Mouse (Mus musculus): ENCODE measurements at regions not wholly inside any gene's neighbourhood (a gene's known extent, or its start where the extent isn't known, plus 50 kb on each side); places are given as distances from the start of the nearest gene placed in this dataset.

- no peak for DNase-seq
- no peaks in the 10 kb centered on the region for H3K4me1 ChIP-seq (ENCODE audit: control insufficient read depth, insufficient read depth, low read length)
- WGBS, result 72% methylated on average over 8 of the region's 8 CpGs
Measured at GRCm38 (mm10) chr2:172674641-172675040, 125.2 kb downstream of the Tfap2c start.

GRCm38 (mm10) chr2:172675081-172675480 is 125.7 kb downstream of the Tfap2c start:
- Histone ChIP-seq H3K4me1 (ENCODE audit: control insufficient read depth, insufficient read depth, low read length) (no peaks in the 10 kb centered on the region), H3K4me3 (no peak overlapping the region), H3K9ac (ENCODE audit: low read depth, low read length) (no peak overlapping the region), H3K36me3 (ENCODE audit: control insufficient read depth, insufficient read depth, low read length) (no peaks in the 10 kb centered on the region), H3K79me2 (replicated peaks; ENCODE audit: control insufficient read depth, insufficient read depth, low read length) (no peaks in the 10 kb centered on the region), H3K27me3 (ENCODE audit: control insufficient read depth, insufficient read depth, low read length) (no peaks in the 10 kb centered on the region), H3K27ac (no peak overlapping the region)
- WGBS, result 51% methylated on average over 15 of the region's 15 CpGs
- TF ChIP-seq CTCF (IDR thresholded peaks at IDR 0.05) (no peak), EP300 (IDR thresholded peaks at IDR 0.05; ENCODE audit: insufficient read depth, low read depth, low read length) (no peak), POLR2A (IDR thresholded peaks at IDR 0.05; ENCODE audit: insufficient read depth, low read depth, low read length) (no peak)
- DNase-seq, result no peak
- intact Hi-C loops (cut with DNase I), result no loop called here

More at GRCm38 (mm10) chr2:172674641-172675040, 125.2 kb downstream of the Tfap2c start:
- Histone ChIP-seq H3K36me3 (ENCODE audit: control insufficient read depth, insufficient read depth, low read length) (no peaks in the 10 kb centered on the region), H3K27ac (no peak overlapping the region), H3K27me3 (ENCODE audit: control insufficient read depth, insufficient read depth, low read length) (no peaks in the 10 kb centered on the region), H3K79me2 (replicated peaks; ENCODE audit: control insufficient read depth, insufficient read depth, low read length) (no peaks in the 10 kb centered on the region), H3K9ac (ENCODE audit: low read depth, low read length) (no peak overlapping the region), H3K4me3 (no peak overlapping the region)
- TF ChIP-seq POLR2A (IDR thresholded peaks at IDR 0.05; ENCODE audit: insufficient read depth, low read depth, low read length) (no peak), EP300 (IDR thresholded peaks at IDR 0.05; ENCODE audit: insufficient read depth, low read depth, low read length) (no peak), CTCF (IDR thresholded peaks at IDR 0.05) (no peak)
- intact Hi-C loops (cut with DNase I), result no loop called here

GRCm38 (mm10) chr2:172690196-172690595 is 140.8 kb downstream of the Tfap2c start:
- no peaks in the 10 kb centered on the region for H3K36me3 ChIP-seq (ENCODE audit: control insufficient read depth, insufficient read depth, low read length)
- H3K27ac ChIP-seq, result no peak overlapping the region
- H3K79me2 ChIP-seq (replicated peaks; ENCODE audit: control insufficient read depth, insufficient read depth, low read length), result no peaks in the 10 kb centered on the region
- DNase-seq, result no peak
- no peaks in the 10 kb centered on the region for H3K4me1 ChIP-seq (ENCODE audit: control insufficient read depth, insufficient read depth, low read length)
- 66% methylated on average over 1 of the region's 1 CpGs for WGBS
- no peak overlapping the region for H3K9ac ChIP-seq (ENCODE audit: low read depth, low read length)
- H3K27me3 ChIP-seq (ENCODE audit: control insufficient read depth, insufficient read depth, low read length), result no peaks in the 10 kb centered on the region
- intact Hi-C loops (cut with DNase I), result no loop called here
- H3K4me3 ChIP-seq, result no peak overlapping the region
- TF ChIP-seq CTCF (IDR thresholded peaks at IDR 0.05), result no peak
- TF ChIP-seq EP300 (IDR thresholded peaks at IDR 0.05; ENCODE audit: insufficient read depth, low read depth, low read length), result no peak
- no peak for TF ChIP-seq POLR2A (IDR thresholded peaks at IDR 0.05; ENCODE audit: insufficient read depth, low read depth, low read length)

- no peaks in the 10 kb centered on the region for H3K36me3 ChIP-seq (ENCODE audit: control insufficient read depth, insufficient read depth, low read length)
- WGBS, result 80% methylated on average over 9 of the region's 9 CpGs
- H3K9ac ChIP-seq (ENCODE audit: low read depth, low read length), result no peak overlapping the region
- no peak overlapping the region for H3K27ac ChIP-seq
- no peak overlapping the region for H3K4me3 ChIP-seq
- intact Hi-C loops (cut with DNase I), result no loop called here
- no peaks in the 10 kb centered on the region for H3K27me3 ChIP-seq (ENCODE audit: control insufficient read depth, insufficient read depth, low read length)
- H3K4me1 ChIP-seq (ENCODE audit: control insufficient read depth, insufficient read depth, low read length), result no peaks in the 10 kb centered on the region
- TF ChIP-seq POLR2A (IDR thresholded peaks at IDR 0.05; ENCODE audit: insufficient read depth, low read depth, low read length) (no peak), CTCF (IDR thresholded peaks at IDR 0.05) (no peak), EP300 (IDR thresholded peaks at IDR 0.05; ENCODE audit: insufficient read depth, low read depth, low read length) (no peak)
- H3K79me2 ChIP-seq (replicated peaks; ENCODE audit: control insufficient read depth, insufficient read depth, low read length), result no peaks in the 10 kb centered on the region
- DNase-seq, result no peak
Measured at GRCm38 (mm10) chr2:172690931-172691651, 141.7 kb downstream of the Tfap2c start.

GRCm38 (mm10) chr2:172698961-172699360 is 149.6 kb downstream of the Tfap2c start:
- no peaks in the 10 kb centered on the region for H3K36me3 ChIP-seq (ENCODE audit: control insufficient read depth, insufficient read depth, low read length)
- DNase-seq, result no peak
- no peaks in the 10 kb centered on the region for H3K4me1 ChIP-seq (ENCODE audit: control insufficient read depth, insufficient read depth, low read length)
- H3K9ac ChIP-seq (ENCODE audit: low read depth, low read length), result no peak overlapping the region
- no peak overlapping the region for H3K4me3 ChIP-seq
- H3K79me2 ChIP-seq (replicated peaks; ENCODE audit: control insufficient read depth, insufficient read depth, low read length), result no peaks in the 10 kb centered on the region
- no peaks in the 10 kb centered on the region for H3K27me3 ChIP-seq (ENCODE audit: control insufficient read depth, insufficient read depth, low read length)
- intact Hi-C loops (cut with DNase I), result no loop called here
- no peak for TF ChIP-seq POLR2A (IDR thresholded peaks at IDR 0.05; ENCODE audit: insufficient read depth, low read depth, low read length)
- WGBS, result 77% methylated on average over 6 of the region's 6 CpGs
- H3K27ac ChIP-seq, result no peak overlapping the region

- intact Hi-C loops (cut with DNase I), result no loop called here
- no peaks in the 10 kb centered on the region for H3K36me3 ChIP-seq (ENCODE audit: control insufficient read depth, insufficient read depth, low read length)
- H3K4me3 ChIP-seq, result no peak overlapping the region
- no peak overlapping the region for H3K27ac ChIP-seq
- H3K9ac ChIP-seq (ENCODE audit: low read depth, low read length), result no peak overlapping the region
- TF ChIP-seq CTCF (IDR thresholded peaks at IDR 0.05) (no peak), EP300 (IDR thresholded peaks at IDR 0.05; ENCODE audit: insufficient read depth, low read depth, low read length) (no peak), POLR2A (IDR thresholded peaks at IDR 0.05; ENCODE audit: insufficient read depth, low read depth, low read length) (no peak)
- H3K4me1 ChIP-seq (ENCODE audit: control insufficient read depth, insufficient read depth, low read length), result no peaks in the 10 kb centered on the region
- DNase-seq, result no peak
- 73% methylated on average over 4 of the region's 4 CpGs for WGBS
- no peaks in the 10 kb centered on the region for H3K79me2 ChIP-seq (replicated peaks; ENCODE audit: control insufficient read depth, insufficient read depth, low read length)
- H3K27me3 ChIP-seq (ENCODE audit: control insufficient read depth, insufficient read depth, low read length), result no peaks in the 10 kb centered on the region
Measured at GRCm38 (mm10) chr2:172699654-172700053, 150.3 kb downstream of the Tfap2c start.
